Mouse (Mus musculus) liver, embryonic 11.5 days (tissue): ENCODE measurements around the gene Chrnb4. TPM values are rescaled to one million over a fixed set of nuclear protein-coding genes. Genes with fewer than 3 reads are reported as not detected.
A peak's percentile ranks its signal among the peaks of the same experiment; 100 is the strongest.

Experiments
- ATAC-seq: fragments of 200-750 bp; cut with Nextera tagmentation; replicated peaks from 2 replicates; pipeline ENCODE4 v1.8.0; 2017; ENCODE audit warnings: moderate number of reproducible peaks, mild to moderate bottlenecking, moderate TSS enrichment, moderate library complexity; ENCODE audit not compliant: low FRiP score
- DNase-seq: peaks from one replicate; pipeline ENCODE4 v3.0.0-alpha.2; 2017; ENCODE audit warnings: low spot score
- H3K27ac ChIP-seq: fragments of 300-500 bp; sonication (generic); 2 replicates; pipeline ENCODE4 v1.5.1; 2014; ENCODE audit warnings: mild to moderate bottlenecking, low read depth, low read length, control low read depth
- H3K27me3 ChIP-seq: fragments of 300-500 bp; sonication (generic); replicated peaks from 2 replicates; pipeline ENCODE4 v1.6.1; 2014; ENCODE audit warnings: low read length, mixed read lengths; ENCODE audit not compliant: control insufficient read depth, insufficient read depth
- H3K36me3 ChIP-seq: fragments of 300-500 bp; sonication (generic); 2 replicates; pipeline ENCODE4 v1.6.1; 2014; ENCODE audit warnings: mild to moderate bottlenecking, low read length, moderate library complexity, mixed read lengths; ENCODE audit not compliant: control insufficient read depth, insufficient read depth
- H3K4me1 ChIP-seq: fragments of 300-500 bp; sonication (generic); replicated peaks from 2 replicates; pipeline ENCODE4 v1.6.1; 2014; ENCODE audit warnings: low read length, mixed read lengths; ENCODE audit not compliant: control insufficient read depth, insufficient read depth
- H3K4me2 ChIP-seq: fragments of 300-500 bp; sonication (generic); 2 replicates; pipeline ENCODE4 v1.6.1; 2014; ENCODE audit warnings: mild to moderate bottlenecking, control low read depth, moderate library complexity
- H3K4me3 ChIP-seq: fragments of 300-500 bp; sonication (generic); 2 replicates; pipeline ENCODE4 v1.5.1; 2014; ENCODE audit warnings: low read depth, low read length, control low read depth
- H3K9ac ChIP-seq: fragments of 300-500 bp; sonication (generic); 2 replicates; pipeline ENCODE4 v1.6.1; 2014; ENCODE audit warnings: low read depth, low read length, control low read depth
- H3K9me3 ChIP-seq: fragments of 300-500 bp; sonication (generic); 2 replicates; pipeline ENCODE4 v1.6.1; 2016; ENCODE audit warnings: low read length, inconsistent platforms, mixed read lengths; ENCODE audit not compliant: control insufficient read depth
- WGBS: fragments of 180-500 bp; shearing (Covaris S2); extraction: QIAGEN DNeasy Blood & Tissue Kit; methylation state at CpG from one replicate; pipeline ENCODE4 v1.1.7; 2014; 5-methylcytosine and 5-hydroxymethylcytosine counted together
- polyA plus RNA-seq: library from polyadenylated mRNA; unstranded; fragments of >200 nt; fragmentation: Nextera tagmentation; extraction: Ambion mirVana; gene quantifications from 2 replicates; pipeline ENCODE4 v1.2.1, GENCODE M21; 2014

Chrnb4 gene
- polyA plus RNA-seq, 1 experiment from 2014 or later = 0.12 TPM

- Histone ChIP-seq H3K9me3 (no peaks in the 10 kb centered on the region), H3K36me3 (no peaks in the 10 kb centered on the region), H3K4me1 (no peaks in the 10 kb centered on the region), H3K9ac (no peak overlapping the region), H3K27me3 (0 out of 2 replicates have a peak, but pooled peaks cover 4% of the 10 kb centered on the region), H3K27ac (no peak overlapping the region), H3K4me2 (no peak overlapping the region), H3K4me3 (no peak overlapping the region)
- 63% methylated on average over 4 of the region's 4 CpGs for WGBS
- ATAC-seq (no peak), DNase-seq (no peak)
Measured at GRCm38 (mm10) chr9:55003609-55004008, 45.0 kb downstream of the Chrnb4 start.

GRCm38 (mm10) chr9:54995645-54996044 lies 52.9 kb downstream of the Chrnb4 start:
- Histone ChIP-seq H3K27ac (no peak overlapping the region), H3K4me1 (no peaks in the 10 kb centered on the region), H3K27me3 (peaks cover 2% of the 10 kb centered on the region; the same call in 1 of the 2 replicates), H3K9ac (no peak overlapping the region), H3K4me2 (no peak overlapping the region), H3K4me3 (no peak overlapping the region), H3K9me3 (no peaks in the 10 kb centered on the region), H3K36me3 (no peaks in the 10 kb centered on the region)
- peak; percentile 71 for ATAC-seq
- no peak for DNase-seq
- WGBS = 24% methylated on average over 3 of the region's 3 CpGs

- Histone ChIP-seq H3K9me3 (no peaks in the 10 kb centered on the region), H3K4me2 (no peak overlapping the region), H3K36me3 (no peaks in the 10 kb centered on the region), H3K27ac (no peak overlapping the region), H3K4me3 (no peak overlapping the region), H3K9ac (no peak overlapping the region), H3K4me1 (no peaks in the 10 kb centered on the region), H3K27me3 (no peaks in the 10 kb centered on the region; the same call in 1 of the 2 replicates)
- no peak for ATAC-seq
- no peak for DNase-seq
- WGBS = 59% methylated on average over 3 of the region's 3 CpGs
Measured at GRCm38 (mm10) chr9:54994381-54994780, 54.2 kb downstream of the Chrnb4 start.

- Histone ChIP-seq H3K9ac (no peak overlapping the region), H3K9me3 (no peaks in the 10 kb centered on the region)
- WGBS = 67% methylated on average over 3 of the region's 3 CpGs
Measured at GRCm38 (mm10) chr9:54990362-54990761, 58.2 kb downstream of the Chrnb4 start.

GRCm38 (mm10) chr9:54982401-54982800 lies 66.2 kb downstream of the Chrnb4 start:
- Histone ChIP-seq H3K27me3 (peaks cover 40% of the 10 kb centered on the region), H3K36me3 (no peaks in the 10 kb centered on the region), H3K27ac (no peak overlapping the region), H3K9ac (no peak overlapping the region), H3K4me2 (no peak overlapping the region; the same call in 1 of the 2 replicates), H3K4me3 (no peak overlapping the region), H3K9me3 (no peaks in the 10 kb centered on the region), H3K4me1 (no peaks in the 10 kb centered on the region)
- DNase-seq (no peak), ATAC-seq (no peak)
- 12% methylated on average over 7 of the region's 7 CpGs for WGBS

More at GRCm38 (mm10) chr9:54990362-54990761, 58.2 kb downstream of the Chrnb4 start:
- H3K27me3 ChIP-seq = no peaks in the 10 kb centered on the region; the same call in 1 of the 2 replicates
- no peak overlapping the region for H3K27ac ChIP-seq
- DNase-seq (no peak), ATAC-seq (no peak)
- H3K4me3 ChIP-seq = no peak overlapping the region
- H3K4me1 ChIP-seq = no peaks in the 10 kb centered on the region
- no peak overlapping the region for H3K4me2 ChIP-seq
- H3K36me3 ChIP-seq = no peaks in the 10 kb centered on the region

GRCm38 (mm10) chr9:54981291-54982191 lies 67.0 kb downstream of the Chrnb4 start:
- WGBS = 1% methylated on average over 69 of the region's 85 CpGs
- ATAC-seq = peak; percentile 68
- H3K9me3 ChIP-seq = no peaks in the 10 kb centered on the region
- H3K27ac ChIP-seq = no peak overlapping the region
- H3K27me3 ChIP-seq = peaks cover 40% of the 10 kb centered on the region
- no peak overlapping the region for H3K9ac ChIP-seq
- peak overlapping the region; percentile 96 for H3K4me2 ChIP-seq
- H3K4me3 ChIP-seq = peak overlapping the region; percentile 67
- H3K36me3 ChIP-seq = no peaks in the 10 kb centered on the region
- peak; percentile 66 for DNase-seq
- no peaks in the 10 kb centered on the region for H3K4me1 ChIP-seq

- H3K9me3 ChIP-seq = no peaks in the 10 kb centered on the region
- ATAC-seq (no peak), DNase-seq (no peak)
- WGBS = 69% methylated on average over 8 of the region's 8 CpGs
- no peak within 1 kb of the TSS for H3K9ac ChIP-seq
- H3K27me3 ChIP-seq = peaks cover 40% of the 10 kb centered on the region
- peak within 1 kb of the TSS; percentile 67 for H3K4me3 ChIP-seq
- peak within 1 kb of the TSS; percentile 96 for H3K4me2 ChIP-seq
- H3K36me3 ChIP-seq = no peaks in the 10 kb centered on the region
- no peak within 1 kb of the TSS for H3K27ac ChIP-seq
- H3K4me1 ChIP-seq = no peaks in the 10 kb centered on the region
Measured at GRCm38 (mm10) chr9:54980674-54981073, 67.9 kb downstream of the Chrnb4 start, which contains the start of gene Chrna5. Chrna5 (plus strand) TSS chr9:54980880.
